Mouse (Mus musculus) ovary, postnatal 36 days (tissue): ENCODE results near the gene Qrich1.

ENCODE experiments used
- DNase-seq: peaks from one replicate; pipeline ENCODE4 v3.0.0; 2022; ENCODE audit warnings: low spot score, mixed read lengths

The Qrich1 gene

DNA sequence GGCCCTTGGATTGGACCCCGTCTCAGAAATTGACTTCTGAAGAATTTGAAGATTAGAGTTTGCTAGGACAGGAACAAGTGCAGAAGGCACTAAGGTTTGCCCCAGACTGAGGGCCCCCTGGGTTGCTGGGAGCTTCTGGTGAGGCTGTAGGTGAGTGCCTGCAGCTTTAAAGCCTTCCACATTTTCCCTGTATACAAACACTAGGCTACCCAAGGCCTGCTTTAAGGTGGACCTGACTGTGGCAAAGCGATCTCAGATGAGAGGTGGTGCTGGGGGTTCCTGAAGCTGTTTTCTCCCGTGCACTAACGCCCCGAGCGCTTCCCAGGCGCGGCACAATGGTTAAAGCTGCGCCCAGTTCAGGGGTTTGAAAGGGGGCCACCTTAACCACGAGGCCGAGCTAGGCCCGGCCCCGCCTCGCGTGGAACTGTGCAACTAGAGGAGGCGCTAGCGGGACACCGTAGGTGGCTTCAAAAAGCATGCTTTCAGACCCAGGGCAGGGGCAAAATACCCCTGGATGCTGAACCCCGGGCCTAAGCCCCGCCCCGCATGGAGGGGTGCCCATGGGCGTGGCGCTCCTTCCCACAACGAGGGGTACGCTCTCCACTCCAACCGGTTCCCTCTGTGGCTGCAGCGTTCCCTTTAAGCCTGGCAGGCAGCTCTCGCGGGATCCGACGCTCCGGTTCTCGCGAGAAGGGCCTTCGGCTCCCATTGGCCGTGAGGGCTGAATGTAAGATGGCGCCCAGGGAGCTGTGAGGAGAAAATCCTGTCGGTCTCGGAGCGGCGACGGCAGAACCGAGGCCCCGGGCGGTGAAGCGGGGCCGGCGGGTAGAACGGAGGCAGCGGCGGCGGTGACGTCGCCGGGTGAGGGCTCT is at the start of gene Qrich1:
Gene Qrich1 (plus strand): TSS at position 427 of the 872 bp plus-strand sequence.
- peak; percentile 94 for DNase-seq

DNA sequence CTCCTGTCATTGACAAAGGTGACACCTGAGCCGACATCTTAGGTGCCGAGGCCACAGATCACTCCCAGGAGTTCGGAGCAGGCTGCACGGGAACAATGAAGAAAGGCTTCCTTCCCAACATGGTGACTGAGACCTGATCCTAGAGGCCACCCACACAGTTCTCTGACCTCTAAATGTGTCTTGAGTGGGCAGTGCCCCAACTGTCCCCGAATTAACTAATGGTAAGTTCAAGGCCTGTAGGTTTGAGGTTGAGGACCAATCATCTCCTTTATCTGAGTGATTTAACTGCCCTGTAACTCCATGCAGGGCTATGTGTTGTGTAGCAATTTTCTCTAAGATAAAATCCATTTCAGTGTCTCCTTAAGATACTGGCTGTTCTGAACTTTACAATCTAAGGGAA is 47.2 kb upstream of the Qrich1 start:
- no peak for DNase-seq

DNA sequence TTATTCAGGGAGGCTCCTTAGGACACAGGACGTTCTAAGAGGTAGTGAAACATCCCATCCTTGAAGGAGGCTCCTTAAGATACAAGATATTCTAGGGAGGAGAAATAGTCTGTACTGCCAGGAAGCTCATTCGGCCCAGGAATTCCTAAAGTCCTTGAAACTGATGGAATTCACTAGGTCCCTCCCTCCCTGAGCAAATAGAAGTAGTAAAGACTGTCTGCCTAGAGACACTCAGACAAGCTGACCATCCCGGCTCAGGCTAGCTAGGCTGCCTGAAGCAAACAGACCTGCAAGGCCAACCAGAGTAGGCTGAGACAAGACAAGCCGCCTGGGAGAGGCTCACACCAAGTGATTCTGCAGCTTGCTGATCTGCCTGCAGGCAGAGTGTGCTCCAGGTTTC is 46.8 kb upstream of the Qrich1 start:
- no peak for DNase-seq

DNA sequence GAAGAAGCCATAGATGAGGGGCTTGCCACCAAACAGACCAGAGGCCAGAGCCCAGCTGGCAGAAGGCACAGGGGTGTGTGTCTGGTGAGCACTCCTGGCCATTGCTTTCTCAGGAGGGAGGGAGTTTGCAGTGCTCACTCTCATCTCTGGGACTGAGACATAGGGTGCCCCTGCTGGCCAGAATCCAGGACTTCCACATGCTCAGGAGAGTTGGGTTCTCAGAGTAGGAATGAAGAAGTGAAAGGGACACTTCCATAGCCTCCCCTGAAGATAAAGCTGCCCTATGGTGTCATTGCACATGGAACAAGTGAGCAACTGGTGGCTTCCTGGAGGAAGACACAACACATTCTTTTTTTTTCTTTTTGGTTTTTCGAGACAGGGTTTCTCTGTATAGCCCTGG is 42.1 kb upstream of the Qrich1 start:
- DNase-seq: no peak

DNA sequence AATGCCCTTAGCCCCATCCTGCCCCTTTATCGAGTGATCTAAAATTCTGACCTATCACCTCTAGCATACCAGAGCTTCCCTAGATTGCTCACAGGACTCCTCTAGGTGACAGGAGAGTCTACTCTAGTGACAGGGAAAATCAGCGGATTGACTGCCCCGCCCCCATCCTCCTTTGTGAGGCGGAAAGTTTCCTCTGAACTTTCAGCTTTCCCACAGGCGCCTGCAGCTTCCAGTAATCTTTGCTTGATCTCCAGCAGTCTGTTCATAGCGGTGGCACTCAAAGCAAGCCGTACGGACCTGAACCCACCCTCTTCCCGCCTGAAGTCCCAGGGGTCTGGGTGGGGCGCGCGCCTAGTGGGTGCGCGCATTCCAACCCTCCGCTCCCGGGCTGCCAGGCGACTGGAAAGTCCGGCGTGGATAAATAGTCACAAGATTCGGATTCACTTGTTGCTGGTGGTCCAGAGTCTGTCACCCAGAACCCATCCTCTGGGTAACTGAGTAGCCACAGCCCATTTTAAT is 37.9 kb upstream of the Qrich1 start:
- DNase-seq: peak; percentile 80

DNA sequence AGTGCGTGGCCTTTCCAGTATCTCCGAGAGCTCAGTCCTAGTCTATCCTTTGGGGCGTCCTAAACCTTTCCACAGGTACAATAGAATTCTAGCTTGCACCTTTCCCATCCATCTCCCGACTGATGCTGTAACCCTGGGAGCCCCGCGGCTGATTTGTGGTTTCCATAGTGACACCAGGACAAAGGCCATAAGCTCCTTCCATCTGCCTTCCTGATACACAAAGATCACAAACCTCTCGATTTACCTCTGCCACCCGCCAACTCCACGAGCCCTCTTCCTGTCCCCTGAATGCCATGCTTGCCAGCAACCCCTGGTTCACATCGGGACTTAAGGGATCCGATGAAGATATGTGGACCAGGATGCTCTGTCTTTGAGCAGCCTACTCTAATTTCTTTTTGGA is 37.4 kb upstream of the Qrich1 start:
- no peak for DNase-seq

DNA sequence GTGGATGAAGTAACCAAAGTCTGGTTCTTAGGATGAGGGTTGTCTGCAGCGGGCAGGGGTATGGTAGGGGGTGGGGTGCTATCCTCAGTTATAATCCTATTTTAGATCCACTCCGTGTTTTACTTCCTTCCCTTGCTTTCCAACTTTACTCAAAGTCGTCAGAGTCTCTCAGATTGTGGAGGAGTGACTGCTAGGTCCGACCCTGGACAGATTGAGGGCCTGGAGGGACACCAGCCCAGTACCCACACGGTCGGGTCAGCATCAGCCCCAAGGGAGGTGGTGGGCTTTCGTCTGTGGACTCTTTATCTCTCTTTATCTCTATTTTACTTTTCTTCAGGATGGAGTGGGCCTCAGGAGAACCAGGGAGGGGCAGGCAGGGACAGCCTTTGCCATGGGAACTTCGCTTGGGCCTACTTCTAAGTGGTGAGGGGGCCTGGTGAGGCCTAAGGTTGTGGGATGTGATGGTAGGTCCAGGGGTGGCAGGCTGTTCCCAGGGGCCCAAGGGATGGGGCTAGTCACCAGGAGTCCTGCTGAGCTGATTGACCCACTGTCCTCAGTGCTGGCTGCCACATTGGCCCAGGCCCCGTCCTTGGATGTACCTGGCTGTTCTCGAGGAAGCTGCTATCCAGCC is 36.8 kb upstream of the Qrich1 start, which contains the start of gene Lamb2:
Gene Lamb2 (plus strand): TSS at position 16 of the 631 bp plus-strand sequence.
- DNase-seq: peak; percentile 43

DNA sequence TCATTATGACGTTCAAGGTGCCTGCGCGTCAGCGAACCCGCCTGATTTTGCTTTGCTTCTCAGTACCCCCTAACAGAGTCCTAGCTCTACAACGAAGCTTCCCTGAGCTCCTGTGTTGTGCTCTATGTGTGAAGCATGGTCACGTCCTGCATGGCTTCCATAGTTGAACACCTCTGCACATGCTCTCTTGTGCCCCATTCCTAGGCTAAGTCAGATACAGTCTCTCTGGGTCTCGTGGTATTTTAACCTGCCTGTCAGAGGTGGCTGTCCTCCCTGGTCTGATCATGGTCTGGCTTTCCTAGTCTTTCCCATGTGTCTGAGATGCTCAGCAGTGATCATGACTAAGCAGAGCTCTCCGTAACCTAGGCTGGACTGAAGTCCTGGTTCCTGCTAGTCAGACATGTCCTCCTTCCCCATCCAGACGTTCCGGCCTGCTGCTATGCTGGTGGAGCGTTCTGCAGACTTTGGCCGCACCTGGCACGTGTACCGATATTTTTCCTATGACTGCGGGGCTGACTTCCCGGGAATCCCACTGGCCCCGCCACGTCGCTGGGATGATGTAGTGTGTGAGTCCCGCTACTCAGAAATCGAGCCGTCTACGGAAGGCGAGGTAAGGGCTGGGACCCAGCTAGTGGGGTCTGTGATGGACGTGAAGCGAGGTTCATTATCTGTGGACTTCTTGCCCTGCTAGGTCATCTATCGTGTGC is 35.6 kb upstream of the Qrich1 start:
- DNase-seq: no peak

DNA sequence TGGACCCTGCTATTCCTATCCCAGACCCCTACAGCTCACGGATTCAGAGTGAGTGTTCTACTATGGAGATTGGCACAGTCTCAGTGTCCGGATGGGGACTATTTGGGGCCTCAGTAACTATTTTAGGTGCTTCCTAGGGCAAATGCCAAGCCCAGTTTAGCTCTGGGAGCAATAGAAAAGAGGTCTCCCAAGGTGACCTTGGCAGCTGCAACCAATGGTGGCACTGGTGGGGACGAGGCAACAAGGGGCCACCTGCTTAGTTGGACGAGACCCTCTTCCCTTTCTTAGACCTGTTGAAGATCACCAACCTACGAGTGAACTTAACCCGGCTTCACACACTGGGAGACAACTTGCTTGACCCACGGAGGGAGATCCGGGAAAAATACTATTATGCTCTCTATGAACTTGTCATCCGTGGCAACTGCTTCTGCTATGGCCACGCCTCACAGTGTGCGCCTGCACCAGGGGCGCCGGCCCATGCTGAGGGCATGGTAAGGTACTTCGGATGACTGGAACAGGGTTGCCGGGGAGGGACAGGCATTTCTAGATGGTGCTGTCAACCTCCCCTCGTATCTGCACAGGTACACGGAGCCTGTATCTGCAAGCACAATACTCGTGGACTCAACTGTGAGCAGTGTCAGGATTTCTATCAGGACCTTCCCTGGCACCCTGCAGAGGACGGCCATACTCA is 34.9 kb upstream of the Qrich1 start:
- DNase-seq: no peak

DNA sequence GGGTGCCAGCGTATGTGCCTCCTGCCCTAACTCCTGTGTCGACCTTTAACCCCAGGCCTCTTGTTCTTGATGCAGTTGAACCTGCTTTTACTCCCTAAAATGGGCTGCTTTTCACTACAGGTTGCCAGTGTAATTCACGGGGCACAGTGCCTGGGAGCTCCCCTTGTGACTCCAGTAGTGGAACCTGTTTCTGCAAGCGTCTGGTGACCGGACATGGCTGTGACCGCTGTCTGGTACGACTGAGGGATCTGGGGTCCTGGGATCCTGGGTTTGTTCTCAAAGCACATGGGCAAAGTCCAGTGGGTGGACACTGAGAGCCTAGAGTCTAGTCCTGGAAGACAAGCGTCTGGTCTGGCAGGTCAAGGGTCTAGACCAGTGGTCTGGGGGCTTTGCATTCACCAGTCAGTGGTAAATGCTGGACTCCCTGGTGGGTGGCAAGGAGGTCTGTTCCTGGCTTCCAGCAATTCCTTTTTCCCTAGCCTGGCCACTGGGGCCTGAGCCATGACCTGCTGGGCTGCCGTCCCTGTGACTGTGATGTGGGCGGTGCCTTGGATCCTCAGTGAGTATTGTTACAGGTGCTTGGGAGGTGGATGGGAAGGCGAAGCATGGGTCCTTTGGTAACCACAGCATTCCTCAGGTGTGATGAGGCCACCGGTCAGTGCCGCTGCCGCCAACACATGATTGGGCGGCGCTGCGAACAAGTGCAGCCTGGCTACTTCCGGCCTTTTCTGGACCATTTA is 33.4 kb upstream of the Qrich1 start:
- no peak for DNase-seq

DNA sequence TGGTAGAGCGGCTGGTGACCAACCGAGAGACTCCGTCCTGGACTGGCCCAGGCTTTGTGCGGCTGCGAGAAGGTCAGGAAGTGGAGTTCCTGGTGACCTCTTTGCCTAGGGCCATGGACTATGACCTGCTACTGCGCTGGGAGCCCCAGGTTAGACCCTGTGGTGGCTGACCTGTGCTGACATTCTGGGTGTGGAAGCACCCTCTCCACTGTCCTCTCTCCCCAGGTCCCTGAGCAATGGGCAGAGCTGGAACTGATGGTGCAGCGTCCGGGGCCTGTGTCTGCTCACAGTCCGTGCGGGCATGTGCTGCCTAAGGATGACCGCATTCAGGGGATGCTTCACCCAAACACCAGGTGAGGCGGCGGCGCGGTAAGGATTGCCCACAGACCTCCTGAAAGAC is 32.6 kb upstream of the Qrich1 start:
- no peak for DNase-seq

DNA sequence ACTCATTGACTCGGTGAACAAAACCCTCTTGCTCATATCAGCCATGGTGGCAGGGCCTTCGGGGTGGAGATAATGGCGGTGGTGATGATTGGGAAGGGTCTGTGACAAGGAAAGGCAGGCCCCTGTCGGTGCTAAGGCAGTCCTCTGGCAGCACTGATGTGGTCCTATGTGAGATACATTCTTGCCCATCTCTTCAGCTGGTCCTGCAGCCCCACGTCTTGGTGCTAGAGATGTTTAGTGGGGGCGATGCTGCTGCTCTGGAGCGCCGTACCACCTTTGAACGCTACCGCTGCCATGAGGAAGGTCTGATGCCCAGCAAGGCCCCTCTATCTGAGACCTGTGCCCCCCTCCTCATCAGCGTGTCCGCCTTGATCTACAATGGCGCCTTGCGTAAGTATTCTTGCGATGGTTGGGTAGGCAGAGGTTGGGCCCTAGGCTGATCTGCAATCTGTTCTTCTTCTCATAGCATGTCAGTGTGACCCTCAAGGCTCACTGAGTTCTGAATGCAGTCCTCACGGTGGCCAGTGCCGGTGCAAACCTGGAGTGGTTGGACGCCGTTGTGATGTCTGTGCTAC is 31.2 kb upstream of the Qrich1 start:
- DNase-seq: no peak

DNA sequence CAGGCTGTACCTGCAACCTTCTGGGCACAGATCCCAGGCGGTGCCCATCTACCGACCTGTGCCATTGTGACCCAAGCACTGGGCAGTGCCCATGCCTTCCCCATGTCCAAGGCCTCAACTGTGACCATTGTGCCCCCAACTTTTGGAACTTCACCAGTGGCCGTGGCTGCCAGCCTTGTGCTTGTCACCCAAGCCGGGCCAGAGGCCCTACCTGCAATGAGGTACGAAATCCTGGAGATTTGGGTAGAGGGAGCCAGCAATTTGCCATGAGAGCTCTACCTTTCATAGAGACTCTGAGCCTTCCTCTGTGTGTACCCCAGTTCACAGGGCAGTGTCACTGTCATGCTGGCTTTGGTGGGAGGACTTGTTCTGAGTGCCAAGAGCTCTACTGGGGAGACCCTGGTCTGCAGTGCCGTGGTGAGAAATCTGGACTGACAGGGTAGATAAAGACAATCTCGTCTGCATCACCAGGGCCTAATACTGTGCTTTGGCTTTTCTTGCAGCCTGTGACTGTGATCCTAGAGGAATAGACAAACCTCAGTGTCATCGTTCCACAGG is 29.6 kb upstream of the Qrich1 start:
- no peak for DNase-seq

DNA sequence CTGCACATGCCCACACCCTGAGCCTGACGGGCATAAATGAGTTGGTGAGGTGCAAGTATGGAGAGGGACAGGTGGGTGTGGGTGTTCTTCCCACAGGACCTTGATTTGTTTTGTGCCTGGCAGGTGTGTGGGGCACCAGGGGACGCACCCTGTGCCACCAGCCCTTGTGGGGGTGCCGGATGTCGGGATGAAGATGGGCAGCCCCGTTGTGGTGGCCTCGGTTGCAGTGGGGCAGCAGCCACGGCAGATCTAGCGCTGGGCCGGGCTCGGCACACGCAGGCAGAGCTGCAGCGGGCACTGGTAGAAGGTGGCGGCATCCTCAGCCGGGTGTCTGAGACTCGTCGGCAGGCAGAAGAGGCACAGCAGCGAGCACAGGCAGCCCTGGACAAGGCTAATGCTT is 28.2 kb upstream of the Qrich1 start:
- no peak for DNase-seq

DNA sequence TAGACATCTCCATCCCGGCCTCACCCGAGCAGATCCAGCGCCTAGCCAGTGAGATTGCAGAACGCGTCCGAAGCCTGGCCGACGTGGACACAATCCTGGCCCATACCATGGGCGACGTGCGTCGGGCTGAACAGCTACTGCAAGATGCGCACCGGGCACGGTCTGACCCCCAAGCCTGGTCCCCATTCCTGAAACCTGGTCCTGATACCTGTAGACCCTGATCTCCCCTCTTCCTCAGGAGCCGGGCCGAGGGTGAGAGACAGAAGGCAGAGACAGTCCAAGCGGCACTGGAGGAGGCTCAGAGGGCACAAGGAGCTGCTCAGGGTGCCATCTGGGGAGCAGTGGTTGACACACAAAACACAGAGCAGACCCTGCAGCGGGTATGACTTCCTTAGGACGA is 27.4 kb upstream of the Qrich1 start:
- DNase-seq: no peak

DNA sequence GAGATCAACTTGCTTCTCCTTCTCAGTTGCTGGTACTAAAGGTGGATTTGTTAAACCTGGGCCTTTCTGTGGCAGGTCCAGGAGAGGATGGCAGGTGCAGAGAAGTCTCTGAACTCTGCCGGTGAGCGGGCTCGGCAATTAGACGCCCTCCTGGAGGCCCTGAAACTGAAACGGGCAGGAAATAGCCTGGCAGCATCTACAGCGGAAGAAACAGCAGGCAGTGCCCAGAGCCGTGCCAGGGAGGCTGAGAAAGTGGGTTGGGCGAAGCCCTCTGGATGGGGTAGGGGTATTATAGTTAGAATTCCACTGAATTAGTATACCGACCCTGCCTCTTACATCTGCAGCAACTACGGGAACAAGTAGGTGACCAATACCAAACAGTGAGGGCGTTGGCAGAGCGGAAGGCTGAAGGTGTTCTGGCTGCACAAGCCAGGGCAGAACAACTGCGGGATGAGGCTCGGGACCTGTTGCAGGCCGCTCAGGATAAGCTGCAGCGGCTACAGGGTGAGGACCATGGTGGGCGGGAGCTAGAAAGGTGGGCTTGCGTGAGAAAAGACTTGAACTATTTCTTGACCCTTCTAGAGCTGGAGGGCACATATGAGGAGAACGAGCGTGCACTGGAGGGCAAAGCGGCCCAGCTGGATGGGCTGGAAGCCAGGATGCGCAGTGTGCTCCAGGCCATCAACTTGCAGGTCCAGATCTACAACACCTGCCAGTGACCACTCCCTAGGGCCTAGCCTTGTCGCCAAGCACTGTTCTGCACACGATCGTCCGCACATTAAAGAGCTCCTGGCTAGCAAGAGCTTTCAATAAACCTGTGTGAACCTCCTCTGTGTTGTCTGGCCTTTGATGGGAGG is 26.7 kb upstream of the Qrich1 start:
- DNase-seq: no peak

DNA sequence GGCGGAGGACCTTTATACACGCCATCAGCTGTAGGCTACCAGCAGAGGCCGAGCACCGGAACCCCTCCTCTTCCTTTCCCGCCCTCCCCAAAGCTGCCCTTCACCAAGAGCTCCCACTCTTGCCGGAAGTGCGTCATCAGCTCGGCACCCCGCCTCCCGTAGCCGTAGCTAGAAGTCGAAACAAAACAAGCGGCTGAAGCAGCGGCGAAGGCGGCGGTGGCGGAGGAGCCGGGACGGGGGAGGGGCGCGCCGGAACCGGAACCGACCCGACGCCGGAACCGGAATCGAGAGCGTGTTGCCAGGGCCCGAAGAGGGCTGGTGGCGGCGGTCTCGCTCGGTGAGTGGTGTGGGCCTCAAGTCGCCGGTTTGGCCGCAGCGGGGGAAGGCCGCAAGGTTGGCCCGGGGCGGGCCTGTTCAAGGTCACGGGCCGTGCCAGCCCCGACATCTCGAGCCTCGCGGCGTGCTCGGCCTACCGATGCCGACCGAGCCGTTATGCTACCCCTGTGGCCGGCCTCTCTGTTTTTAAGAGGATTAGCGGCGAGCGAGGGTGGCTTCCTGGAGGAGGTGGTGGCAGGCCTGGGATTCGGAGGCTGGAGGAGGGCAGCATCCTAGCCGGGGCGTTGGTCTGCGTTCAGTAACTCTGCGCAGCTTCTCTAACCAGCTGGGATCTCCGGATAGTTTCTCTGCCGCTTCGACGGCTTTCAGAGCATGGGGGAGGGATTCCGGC is 25.9 kb upstream of the Qrich1 start, which contains the start of gene Usp19:
Gene Usp19 (plus strand): TSS at position 44 of the 727 bp plus-strand sequence.
- peak; percentile 94 for DNase-seq

DNA sequence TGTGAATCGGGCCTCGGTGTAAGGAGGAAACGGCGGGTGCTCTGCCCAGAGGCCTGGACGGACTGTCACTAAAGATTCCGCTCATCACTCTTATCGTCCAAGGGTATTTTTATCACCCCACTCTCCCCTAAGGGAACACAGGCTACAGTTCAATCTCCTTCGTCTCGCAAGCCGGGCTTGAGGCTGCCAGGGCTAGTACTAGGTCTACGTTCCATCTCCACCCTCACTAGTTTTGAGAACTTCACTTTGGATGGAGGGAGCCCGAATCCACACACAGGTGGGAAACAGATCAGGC is 25.4 kb upstream of the Qrich1 start:
- DNase-seq: no peak
